Mouse (Mus musculus) myocyte (in vitro differentiated cells): ENCODE measurements around the gene Cntrob.

Source experiments
- CEBPB ChIP-seq: IDR thresholded peaks from 2 replicates; pipeline ENCODE4 v1.6.1; 2011; ENCODE audit warnings: mild to moderate bottlenecking, moderate library complexity; ENCODE audit not compliant: poor library complexity, insufficient read depth, severe bottlenecking
- E2F4 ChIP-seq: IDR thresholded peaks from one replicate; pipeline ENCODE4 v1.6.1; 2011; ENCODE audit warnings: mild to moderate bottlenecking, control low read depth, moderate library complexity; ENCODE audit not compliant: insufficient read depth
- MAX ChIP-seq: IDR thresholded peaks from one replicate; pipeline ENCODE4 v1.6.1; 2011; ENCODE audit warnings: low read depth, mild to moderate bottlenecking, control low read depth
- MYOD1 ChIP-seq, 3 experiments: IDR thresholded peaks; one replicate each; pipeline ENCODE4 v1.6.1; 2011; ENCODE audit warnings: control low read depth in 2 of 3, low read depth in 2 of 3, mild to moderate bottlenecking in 2 of 3, moderate library complexity in 1 of 3; ENCODE audit not compliant: insufficient read length in 2 of 3, control insufficient read depth in 1 of 3
- MYOG ChIP-seq, 3 experiments: IDR thresholded peaks; one replicate each; pipeline ENCODE4 v1.6.1; 2011; ENCODE audit warnings: control low read depth in 2 of 3, low read depth in 2 of 3, mild to moderate bottlenecking in 2 of 3; ENCODE audit not compliant: insufficient read length in 2 of 3, control insufficient read depth in 1 of 3, insufficient read depth in 1 of 3
- POLR2A ChIP-seq: IDR thresholded peaks from one replicate; pipeline ENCODE4 v1.6.1; 2011; ENCODE audit warnings: low read depth, mild to moderate bottlenecking, control low read depth, moderate library complexity; ENCODE audit not compliant: insufficient read length
- POLR2AphosphoS2 ChIP-seq: IDR thresholded peaks from one replicate; pipeline ENCODE4 v1.6.1; 2011; ENCODE audit warnings: low read depth, control low read depth; ENCODE audit not compliant: insufficient read length
- REST ChIP-seq: IDR thresholded peaks from one replicate; pipeline ENCODE4 v1.6.1; 2011; ENCODE audit warnings: mild to moderate bottlenecking, control low read depth, moderate library complexity; ENCODE audit not compliant: insufficient read depth, insufficient read length
- TCF12 ChIP-seq: IDR thresholded peaks from one replicate; pipeline ENCODE4 v1.6.1; 2011; ENCODE audit warnings: mild to moderate bottlenecking, control low read depth; ENCODE audit not compliant: poor library complexity, insufficient read depth, severe bottlenecking
- TCF3 ChIP-seq: IDR thresholded peaks from one replicate; pipeline ENCODE4 v1.6.1; 2011; ENCODE audit warnings: low read depth, control low read depth; ENCODE audit not compliant: insufficient read length
- USF1 ChIP-seq: IDR thresholded peaks from one replicate; pipeline ENCODE4 v1.6.1; 2011; ENCODE audit warnings: low read depth, mild to moderate bottlenecking, control low read depth, moderate library complexity

GRCm38 (mm10) chr11:69331929-69332405, 8.4 kb upstream of the Cntrob start:
- TF ChIP-seq POLR2A = peak; percentile 43
- TF ChIP-seq CEBPB = no peak
- TF ChIP-seq REST = no peak
- TF ChIP-seq TCF3 = no peak
- TF ChIP-seq POLR2AphosphoS2 = no peak
- TF ChIP-seq TCF12 = no peak
- no peak for TF ChIP-seq MAX
- TF ChIP-seq USF1 = no peak
- TF ChIP-seq MYOG (IDR thresholded peaks at IDR 0.05; ENCODE audit: control insufficient read depth in 1 of 3, insufficient read depth in 1 of 3, insufficient read length in 2 of 3, low read depth in 2 of 3) = no peak
- no peak for TF ChIP-seq E2F4
- no peak for TF ChIP-seq MYOD1 (IDR thresholded peaks at IDR 0.05; ENCODE audit: control insufficient read depth in 1 of 3, insufficient read length in 2 of 3, low read depth in 2 of 3)
